Mouse (Mus musculus) limb, embryonic 12.5 days (tissue): ENCODE data around the gene Gm30302. TPM values are rescaled to one million over a fixed set of nuclear protein-coding genes. Genes with fewer than 3 reads are reported as not detected.
"Not testable (repeated sequence)": the region's sequence is repeated elsewhere in the genome, so short reads cannot be mapped to it uniquely, and the experiment has no call there.

Experiments used
- ATAC-seq: fragments of 200-750 bp; cut with Nextera tagmentation; 2 replicates; pipeline ENCODE4 v1.8.0; 2017; ENCODE audit warnings: low read depth, moderate TSS enrichment; ENCODE audit not compliant: insufficient number of reproducible peaks, insufficient read depth, low FRiP score, low TSS enrichment
- H3K27ac ChIP-seq: fragments of 300-500 bp; sonication (generic); 2 replicates; pipeline ENCODE4 v1.5.1; 2016; ENCODE audit warnings: mild to moderate bottlenecking, moderate library complexity
- H3K27me3 ChIP-seq: fragments of 300-500 bp; sonication (generic); 2 replicates; pipeline ENCODE4 v1.6.1; 2016; ENCODE audit warnings: mild to moderate bottlenecking, moderate library complexity
- H3K36me3 ChIP-seq: fragments of 300-500 bp; sonication (generic); 2 replicates; pipeline ENCODE4 v1.6.1; 2016; ENCODE audit warnings: mild to moderate bottlenecking, moderate library complexity
- H3K4me1 ChIP-seq: fragments of 300-500 bp; sonication (generic); replicated peaks from 2 replicates; pipeline ENCODE4 v1.6.1; 2016
- H3K4me2 ChIP-seq: fragments of 300-500 bp; sonication (generic); 2 replicates; pipeline ENCODE4 v1.6.1; 2016; ENCODE audit warnings: mild to moderate bottlenecking, moderate library complexity
- H3K4me3 ChIP-seq: fragments of 300-500 bp; sonication (generic); replicated peaks from 2 replicates; pipeline ENCODE4 v1.5.1; 2016; ENCODE audit warnings: mild to moderate bottlenecking
- H3K9ac ChIP-seq: fragments of 300-500 bp; sonication (generic); replicated peaks from 2 replicates; pipeline ENCODE4 v1.6.1; 2016; ENCODE audit warnings: mild to moderate bottlenecking, moderate library complexity
- H3K9me3 ChIP-seq: fragments of 300-500 bp; sonication (generic); 2 replicates; pipeline ENCODE4 v1.6.1; 2016; ENCODE audit warnings: mild to moderate bottlenecking, moderate library complexity
- WGBS: fragments of 180-500 bp; shearing (Covaris S2); methylation state at CpG from one replicate; pipeline ENCODE4 v1.1.7; 2016; 5-methylcytosine and 5-hydroxymethylcytosine counted together
- polyA plus RNA-seq: library from polyadenylated mRNA; unstranded; fragments of >200 nt; fragmentation: Nextera tagmentation; extraction: Ambion mirVana; gene quantifications from 2 replicates; pipeline ENCODE4 v1.2.1, GENCODE M21; 2016

Gm30302 gene
- polyA plus RNA-seq, 1 experiment from 2014 or later: not detected

- Histone ChIP-seq H3K27ac (no peak overlapping the region), H3K36me3 (no peaks in the 10 kb centered on the region), H3K9me3 (no peaks in the 10 kb centered on the region), H3K27me3 (no peaks in the 10 kb centered on the region), H3K4me3 (no peak overlapping the region), H3K9ac (no peak overlapping the region), H3K4me2 (no peak overlapping the region), H3K4me1 (no peaks in the 10 kb centered on the region)
- no peak for ATAC-seq
- 72% methylated on average over 3 of the region's 3 CpGs for WGBS
Measured at GRCm38 (mm10) chr13:49783899-49784298, 14.9 kb downstream of the Gm30302 start.

- H3K36me3 ChIP-seq: not testable (repeated sequence)
Measured at GRCm38 (mm10) chr13:49771536-49771935, 27.3 kb downstream of the Gm30302 start.

GRCm38 (mm10) chr13:49769111-49769510 lies 29.7 kb downstream of the Gm30302 start:
- Histone ChIP-seq H3K27me3 (no peaks in the 10 kb centered on the region), H3K4me3 (no peak overlapping the region), H3K36me3 (no peaks in the 10 kb centered on the region), H3K4me2 (no peak overlapping the region), H3K9ac (no peak overlapping the region), H3K27ac (no peak overlapping the region), H3K4me1 (no peaks in the 10 kb centered on the region), H3K9me3 (no peaks in the 10 kb centered on the region)
- WGBS: 86% methylated on average over 16 of the region's 16 CpGs
- ATAC-seq: no peak

More at GRCm38 (mm10) chr13:49771536-49771935, 27.3 kb downstream of the Gm30302 start:
- ATAC-seq, H3K4me2 ChIP-seq, H3K9ac ChIP-seq, H3K4me1 ChIP-seq, H3K9me3 ChIP-seq, H3K4me3 ChIP-seq, H3K27me3 ChIP-seq, H3K27ac ChIP-seq: not testable (repeated sequence)

- no peaks in the 10 kb centered on the region for H3K27me3 ChIP-seq
- no peak overlapping the region for H3K4me2 ChIP-seq
- no peaks in the 10 kb centered on the region for H3K36me3 ChIP-seq
- H3K9ac ChIP-seq: no peak overlapping the region
- no peak overlapping the region for H3K27ac ChIP-seq
- no peaks in the 10 kb centered on the region for H3K9me3 ChIP-seq
- no peak for ATAC-seq
- no peak overlapping the region for H3K4me3 ChIP-seq
- WGBS: 73% methylated on average over 2 of the region's 2 CpGs
- no peaks in the 10 kb centered on the region for H3K4me1 ChIP-seq
Measured at GRCm38 (mm10) chr13:49768048-49768447, 30.8 kb downstream of the Gm30302 start.

GRCm38 (mm10) chr13:49766269-49766668 lies 32.5 kb downstream of the Gm30302 start:
- Histone ChIP-seq H3K27me3 (no peaks in the 10 kb centered on the region), H3K9me3 (no peaks in the 10 kb centered on the region), H3K4me1 (no peaks in the 10 kb centered on the region), H3K9ac (no peak overlapping the region), H3K27ac (no peak overlapping the region), H3K4me3 (no peak overlapping the region), H3K4me2 (no peak overlapping the region), H3K36me3 (no peaks in the 10 kb centered on the region)
- ATAC-seq: no peak
- WGBS: 59% methylated on average over 9 of the region's 9 CpGs

GRCm38 (mm10) chr13:49765306-49765705 lies 33.5 kb downstream of the Gm30302 start:
- Histone ChIP-seq H3K9ac (no peak overlapping the region), H3K27ac (no peak overlapping the region)
- no peak for ATAC-seq

GRCm38 (mm10) chr13:49762208-49762607 lies 36.6 kb downstream of the Gm30302 start:
- H3K4me1 ChIP-seq: 0 out of 2 replicates have a peak, but pooled peaks cover 3% of the 10 kb centered on the region
- no peak overlapping the region for H3K4me2 ChIP-seq
- no peak overlapping the region for H3K9ac ChIP-seq
- H3K27me3 ChIP-seq: no peaks in the 10 kb centered on the region
- no peak for ATAC-seq
- 86% methylated on average over 14 of the region's 14 CpGs for WGBS
- H3K36me3 ChIP-seq: no peaks in the 10 kb centered on the region
- H3K27ac ChIP-seq: no peak overlapping the region
- no peak overlapping the region for H3K4me3 ChIP-seq
- no peaks in the 10 kb centered on the region for H3K9me3 ChIP-seq

More at GRCm38 (mm10) chr13:49765306-49765705, 33.5 kb downstream of the Gm30302 start:
- Histone ChIP-seq H3K36me3 (no peaks in the 10 kb centered on the region), H3K9me3 (no peaks in the 10 kb centered on the region), H3K27me3 (no peaks in the 10 kb centered on the region), H3K4me3 (no peak overlapping the region), H3K4me1 (no peaks in the 10 kb centered on the region), H3K4me2 (no peak overlapping the region)
- 83% methylated on average over 8 of the region's 8 CpGs for WGBS

- no peaks in the 10 kb centered on the region for H3K27me3 ChIP-seq
- 59% methylated on average over 1 of the region's 1 CpGs for WGBS
- no peak overlapping the region for H3K4me2 ChIP-seq
- ATAC-seq: no peak
- H3K4me3 ChIP-seq: no peak overlapping the region
- no peak overlapping the region for H3K9ac ChIP-seq
- no peak overlapping the region for H3K27ac ChIP-seq
- 0 out of 2 replicates have a peak, but pooled peaks cover 3% of the 10 kb centered on the region for H3K4me1 ChIP-seq
- H3K9me3 ChIP-seq: no peaks in the 10 kb centered on the region
- H3K36me3 ChIP-seq: no peaks in the 10 kb centered on the region
Measured at GRCm38 (mm10) chr13:49760675-49761074, 38.1 kb downstream of the Gm30302 start.

- H3K36me3 ChIP-seq: no peaks in the 10 kb centered on the region
- ATAC-seq: no peak
Measured at GRCm38 (mm10) chr13:49757966-49758365, 40.8 kb downstream of the Gm30302 start.

GRCm38 (mm10) chr13:49756591-49756990 lies 42.2 kb downstream of the Gm30302 start:
- no peak overlapping the region for H3K27ac ChIP-seq
- no peak overlapping the region for H3K4me2 ChIP-seq
- no peak overlapping the region for H3K4me3 ChIP-seq
- H3K27me3 ChIP-seq: no peaks in the 10 kb centered on the region
- no peaks in the 10 kb centered on the region for H3K9me3 ChIP-seq
- ATAC-seq: no peak
- peaks cover 8% of the 10 kb centered on the region; the same call in 1 of the 2 replicates for H3K4me1 ChIP-seq
- 86% methylated on average over 9 of the region's 9 CpGs for WGBS
- H3K9ac ChIP-seq: no peak overlapping the region
- no peaks in the 10 kb centered on the region for H3K36me3 ChIP-seq

More at GRCm38 (mm10) chr13:49757966-49758365, 40.8 kb downstream of the Gm30302 start:
- H3K4me3 ChIP-seq: no peak overlapping the region
- no peak overlapping the region for H3K9ac ChIP-seq
- no peaks in the 10 kb centered on the region for H3K9me3 ChIP-seq
- no peak overlapping the region for H3K27ac ChIP-seq
- H3K27me3 ChIP-seq: no peaks in the 10 kb centered on the region
- no peak overlapping the region for H3K4me2 ChIP-seq
- peaks cover 8% of the 10 kb centered on the region; the same call in 1 of the 2 replicates for H3K4me1 ChIP-seq
- WGBS: 84% methylated on average over 4 of the region's 4 CpGs

GRCm38 (mm10) chr13:49741285-49742040 lies 57.3 kb downstream of the Gm30302 start:
- 92% methylated on average over 16 of the region's 16 CpGs for WGBS
- H3K4me3 ChIP-seq: no peak overlapping the region
- H3K4me1 ChIP-seq: no peaks in the 10 kb centered on the region
- H3K9me3 ChIP-seq: no peaks in the 10 kb centered on the region
- H3K4me2 ChIP-seq: no peak overlapping the region
- H3K27ac ChIP-seq: no peak overlapping the region
- ATAC-seq: no peak
- H3K9ac ChIP-seq: no peak overlapping the region
- no peaks in the 10 kb centered on the region for H3K36me3 ChIP-seq
- no peaks in the 10 kb centered on the region for H3K27me3 ChIP-seq

- no peak for ATAC-seq
- Histone ChIP-seq H3K36me3 (peaks cover 27% of the 10 kb centered on the region), H3K27me3 (no peaks in the 10 kb centered on the region), H3K4me3 (no peak overlapping the region), H3K27ac (no peak overlapping the region), H3K4me2 (no peak overlapping the region), H3K9ac (no peak overlapping the region), H3K9me3 (no peaks in the 10 kb centered on the region), H3K4me1 (no peaks in the 10 kb centered on the region)
- WGBS: 87% methylated on average over 2 of the region's 2 CpGs
Measured at GRCm38 (mm10) chr13:49738011-49738410, 60.8 kb downstream of the Gm30302 start.
